Mouse (Mus musculus) thymus, adult 2 months (tissue): ENCODE results near the gene Prss32.

Experiments used
- CTCF ChIP-seq: fragments of 200-500 bp; IDR thresholded peaks from 2 replicates; pipeline ENCODE4 v1.5.1; 2012; ENCODE audit warnings: mild to moderate bottlenecking, control low read depth, low read length, moderate library complexity, borderline replicate concordance; ENCODE audit not compliant: control insufficient read depth, poor library complexity, insufficient read depth; ENCODE audit errors: extremely low read depth
- POLR2A ChIP-seq: fragments of 200-500 bp; IDR thresholded peaks from 2 replicates; pipeline ENCODE4 v1.6.1; 2012; ENCODE audit warnings: mild to moderate bottlenecking, low read length, control low read depth, moderate library complexity; ENCODE audit not compliant: control insufficient read depth, poor library complexity, insufficient read depth; ENCODE audit errors: extremely low read depth

DNA sequence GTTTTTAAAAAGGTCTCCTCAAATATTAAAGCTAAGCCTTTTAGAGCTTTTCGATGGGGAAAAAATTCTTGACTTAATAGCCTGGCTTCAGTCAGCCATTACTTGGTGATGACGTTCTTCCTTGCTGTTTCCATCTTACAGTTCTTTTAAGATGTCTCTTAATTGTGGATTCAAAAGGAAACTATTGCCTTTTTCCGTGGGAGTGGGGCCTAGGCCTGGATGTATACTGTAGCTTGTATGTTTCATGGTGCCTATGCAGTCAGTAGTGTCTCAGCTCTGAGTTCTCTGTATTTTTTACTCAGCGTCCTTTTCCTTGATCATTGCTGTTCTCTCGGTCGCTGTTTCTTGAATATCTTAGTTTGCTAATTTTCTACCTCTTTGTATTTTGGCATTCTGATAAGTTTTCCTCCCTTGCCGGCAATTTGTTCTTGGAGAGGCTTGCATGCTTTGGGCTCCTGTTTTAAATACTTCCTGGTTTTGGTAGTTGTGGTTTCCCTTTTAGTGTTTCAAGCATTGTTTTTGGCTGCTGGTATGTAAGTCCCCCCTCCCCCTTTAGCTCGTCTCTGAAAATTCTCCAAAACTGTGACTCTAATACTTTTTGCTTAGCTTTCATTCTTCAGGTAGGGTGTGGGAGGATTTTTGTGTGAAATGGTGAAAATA is 39.1 kb upstream of the Prss32 start:
- TF ChIP-seq CTCF (no peak), POLR2A (no peak)
